In genomic region chr4:131475023-131475422, GRCm38 (mm10) we compare ENCODE assay signal across 14 mouse cellular contexts.
"Had no signal": no experiment of that assay in that cellular context is flagged by ENCODE, and none has a peak within 500 bp of the region (broad histone marks: within the 10 kb centered on the region; RNA-seq: fewer than 3 reads in every experiment).

No protein-coding gene starts in this region.

- H3K36me3 ChIP-seq: kidney, embryonic 15.5 days; midbrain, embryonic 10.5 days; neural tube, embryonic 12.5 days; stomach, embryonic 15.5 days had no signal

- DNase-seq: layer of hippocampus, adult 9-11 months; layer of hippocampus, postnatal 36 days; lung, adult 18-20 months; lung, postnatal 36 days; midbrain, embryonic 14.5 days; right cerebral cortex, postnatal 14 days had no signal

- H3K27ac ChIP-seq: kidney, embryonic 15.5 days; liver, embryonic 14.5 days; midbrain, embryonic 10.5 days; neural tube, embryonic 12.5 days; stomach, embryonic 15.5 days had no signal

- H3K9ac ChIP-seq: kidney, embryonic 15.5 days; liver, embryonic 14.5 days; neural tube, embryonic 12.5 days; stomach, embryonic 15.5 days had no signal

- H3K4me3 ChIP-seq: kidney, embryonic 15.5 days; midbrain, embryonic 10.5 days; myocyte; neural tube, embryonic 12.5 days; stomach, embryonic 15.5 days had no signal

- H3K4me2 ChIP-seq: kidney, embryonic 15.5 days; neural tube, embryonic 12.5 days; stomach, embryonic 15.5 days had no signal

- H3K4me1 ChIP-seq: midbrain, embryonic 10.5 days; neural tube, embryonic 12.5 days had no signal

- ATAC-seq: intestine, postnatal 0 days; lung, postnatal 0 days had no signal

- H3K9me3 ChIP-seq: kidney, embryonic 15.5 days; midbrain, embryonic 10.5 days; stomach, embryonic 15.5 days had no signal

- H3K27me3 ChIP-seq: neural tube, embryonic 12.5 days; stomach, embryonic 15.5 days had no signal
